Mouse (Mus musculus) stomach, embryonic 15.5 days (tissue): ENCODE data around the gene Ntm. TPM values are rescaled to one million over a fixed set of nuclear protein-coding genes. Genes with fewer than 3 reads are reported as not detected.
A peak's percentile ranks its signal among the peaks of the same experiment; 100 is the strongest.

ENCODE experiments used
- ATAC-seq: fragments of 200-750 bp; cut with Nextera tagmentation; 2 replicates; pipeline ENCODE4 v1.8.0; 2017; ENCODE audit warnings: low read depth, moderate number of reproducible peaks, moderate TSS enrichment; ENCODE audit not compliant: insufficient read depth, low FRiP score
- H3K27ac ChIP-seq: fragments of 300-500 bp; sonication (generic); 2 replicates; pipeline ENCODE4 v1.5.1; 2015; ENCODE audit warnings: mild to moderate bottlenecking, inconsistent platforms
- H3K27me3 ChIP-seq: fragments of 300-500 bp; sonication (generic); replicated peaks from 2 replicates; pipeline ENCODE4 v1.6.1; 2015; ENCODE audit warnings: inconsistent platforms
- H3K36me3 ChIP-seq: fragments of 300-500 bp; sonication (generic); 2 replicates; pipeline ENCODE4 v1.6.1; 2015; ENCODE audit warnings: inconsistent platforms
- H3K4me1 ChIP-seq: fragments of 300-500 bp; sonication (generic); 2 replicates; pipeline ENCODE4 v1.6.1; 2015; ENCODE audit warnings: inconsistent platforms
- H3K4me2 ChIP-seq: fragments of 300-500 bp; sonication (generic); 2 replicates; pipeline ENCODE4 v1.6.1; 2015; ENCODE audit warnings: mild to moderate bottlenecking, inconsistent platforms
- H3K4me3 ChIP-seq: fragments of 300-500 bp; sonication (generic); replicated peaks from 2 replicates; pipeline ENCODE4 v1.5.1; 2015; ENCODE audit warnings: inconsistent platforms
- H3K9ac ChIP-seq: fragments of 300-500 bp; sonication (generic); 2 replicates; pipeline ENCODE4 v1.6.1; 2015; ENCODE audit warnings: inconsistent platforms
- H3K9me3 ChIP-seq: fragments of 300-500 bp; sonication (generic); 2 replicates; pipeline ENCODE4 v1.6.1; 2016; ENCODE audit warnings: inconsistent platforms
- WGBS: fragments of 180-500 bp; shearing (Covaris S2); methylation state at CpG from one replicate; pipeline ENCODE4 v1.1.7; 2015; 5-methylcytosine and 5-hydroxymethylcytosine counted together
- polyA plus RNA-seq: library from polyadenylated mRNA; unstranded; fragments of >200 nt; fragmentation: Nextera tagmentation; extraction: Ambion mirVana; gene quantifications from 2 replicates; pipeline ENCODE4 v1.2.1, GENCODE M21; 2015

The Ntm gene
- polyA plus RNA-seq, 1 experiment from 2014 or later: 14.5 TPM

GRCm38 (mm10) chr9:29357796-29358195 is 605.1 kb downstream of the Ntm start:
- no peak overlapping the region for H3K9ac ChIP-seq
- no peaks in the 10 kb centered on the region for H3K27me3 ChIP-seq
- WGBS: 76% methylated on average over 4 of the region's 4 CpGs
- no peaks in the 10 kb centered on the region for H3K36me3 ChIP-seq
- no peaks in the 10 kb centered on the region for H3K9me3 ChIP-seq
- H3K4me3 ChIP-seq: no peak overlapping the region
- no peak overlapping the region for H3K4me2 ChIP-seq
- no peaks in the 10 kb centered on the region for H3K4me1 ChIP-seq
- ATAC-seq: no peak
- no peak overlapping the region for H3K27ac ChIP-seq

GRCm38 (mm10) chr9:29342303-29342702 is 620.6 kb downstream of the Ntm start:
- Histone ChIP-seq H3K4me3 (no peak overlapping the region), H3K9me3 (no peaks in the 10 kb centered on the region), H3K9ac (no peak overlapping the region), H3K36me3 (no peaks in the 10 kb centered on the region), H3K4me2 (no peak overlapping the region), H3K27me3 (no peaks in the 10 kb centered on the region), H3K4me1 (no peaks in the 10 kb centered on the region), H3K27ac (no peak overlapping the region)
- no peak for ATAC-seq
- WGBS: 74% methylated on average over 7 of the region's 7 CpGs

GRCm38 (mm10) chr9:29341292-29341691 is 621.6 kb downstream of the Ntm start:
- Histone ChIP-seq H3K9me3 (no peaks in the 10 kb centered on the region), H3K9ac (no peak overlapping the region), H3K36me3 (no peaks in the 10 kb centered on the region), H3K27me3 (no peaks in the 10 kb centered on the region), H3K27ac (no peak overlapping the region), H3K4me3 (no peak overlapping the region), H3K4me2 (no peak overlapping the region), H3K4me1 (no peaks in the 10 kb centered on the region)
- no peak for ATAC-seq
- 90% methylated on average over 3 of the region's 3 CpGs for WGBS

- WGBS: 74% methylated on average over 2 of the region's 2 CpGs
- H3K27ac ChIP-seq: no peak overlapping the region
- H3K27me3 ChIP-seq: no peaks in the 10 kb centered on the region
Measured at GRCm38 (mm10) chr9:29335671-29336070, 627.3 kb downstream of the Ntm start.

GRCm38 (mm10) chr9:29332296-29333090 is 630.4 kb downstream of the Ntm start:
- ATAC-seq: no peak

More at GRCm38 (mm10) chr9:29335671-29336070, 627.3 kb downstream of the Ntm start:
- H3K9me3 ChIP-seq: no peaks in the 10 kb centered on the region
- no peak overlapping the region for H3K4me2 ChIP-seq
- H3K9ac ChIP-seq: no peak overlapping the region
- H3K36me3 ChIP-seq: no peaks in the 10 kb centered on the region
- H3K4me3 ChIP-seq: no peak overlapping the region
- no peaks in the 10 kb centered on the region for H3K4me1 ChIP-seq
- no peak for ATAC-seq

GRCm38 (mm10) chr9:29330486-29330885 is 632.5 kb downstream of the Ntm start:
- H3K36me3 ChIP-seq: no peaks in the 10 kb centered on the region
- H3K27me3 ChIP-seq: no peaks in the 10 kb centered on the region
- no peak overlapping the region for H3K4me2 ChIP-seq
- H3K9ac ChIP-seq: no peak overlapping the region
- 74% methylated on average over 3 of the region's 3 CpGs for WGBS
- H3K4me1 ChIP-seq: no peaks in the 10 kb centered on the region
- no peaks in the 10 kb centered on the region for H3K9me3 ChIP-seq
- no peak overlapping the region for H3K27ac ChIP-seq
- no peak for ATAC-seq
- no peak overlapping the region for H3K4me3 ChIP-seq

More at GRCm38 (mm10) chr9:29332296-29333090, 630.4 kb downstream of the Ntm start:
- Histone ChIP-seq H3K4me2 (no peak overlapping the region), H3K27me3 (no peaks in the 10 kb centered on the region), H3K4me3 (no peak overlapping the region), H3K9me3 (no peaks in the 10 kb centered on the region), H3K9ac (no peak overlapping the region), H3K27ac (no peak overlapping the region), H3K36me3 (no peaks in the 10 kb centered on the region), H3K4me1 (no peaks in the 10 kb centered on the region)
- 14% methylated on average over 3 of the region's 3 CpGs for WGBS

GRCm38 (mm10) chr9:29326283-29326682 is 636.7 kb downstream of the Ntm start:
- H3K9me3 ChIP-seq: no peaks in the 10 kb centered on the region
- H3K4me2 ChIP-seq: no peak overlapping the region
- no peak overlapping the region for H3K27ac ChIP-seq
- WGBS: 77% methylated on average over 3 of the region's 3 CpGs
- no peak overlapping the region for H3K9ac ChIP-seq
- H3K4me3 ChIP-seq: no peak overlapping the region
- H3K27me3 ChIP-seq: no peaks in the 10 kb centered on the region
- no peak for ATAC-seq
- no peaks in the 10 kb centered on the region for H3K36me3 ChIP-seq
- H3K4me1 ChIP-seq: no peaks in the 10 kb centered on the region

GRCm38 (mm10) chr9:29325137-29325536 is 637.8 kb downstream of the Ntm start:
- no peak for ATAC-seq
- Histone ChIP-seq H3K4me2 (no peak overlapping the region), H3K27ac (no peak overlapping the region), H3K27me3 (no peaks in the 10 kb centered on the region), H3K4me3 (no peak overlapping the region), H3K36me3 (no peaks in the 10 kb centered on the region), H3K9ac (no peak overlapping the region), H3K9me3 (no peaks in the 10 kb centered on the region), H3K4me1 (no peaks in the 10 kb centered on the region)
- 83% methylated on average over 8 of the region's 8 CpGs for WGBS

- 56% methylated on average over 1 of the region's 1 CpGs for WGBS
- Histone ChIP-seq H3K4me2 (no peak overlapping the region), H3K36me3 (no peaks in the 10 kb centered on the region), H3K4me1 (0 out of 2 replicates have a peak, but pooled peaks cover 4% of the 10 kb centered on the region), H3K4me3 (no peak overlapping the region), H3K27me3 (no peaks in the 10 kb centered on the region), H3K9me3 (no peaks in the 10 kb centered on the region), H3K9ac (no peak overlapping the region), H3K27ac (no peak overlapping the region)
- ATAC-seq: no peak
Measured at GRCm38 (mm10) chr9:29319197-29319596, 643.7 kb downstream of the Ntm start.

- Histone ChIP-seq H3K9ac (no peak overlapping the region), H3K27me3 (no peaks in the 10 kb centered on the region), H3K36me3 (no peaks in the 10 kb centered on the region), H3K4me3 (no peak overlapping the region), H3K4me1 (0 out of 2 replicates have a peak, but pooled peaks cover 4% of the 10 kb centered on the region), H3K27ac (no peak overlapping the region), H3K4me2 (no peak overlapping the region), H3K9me3 (no peaks in the 10 kb centered on the region)
- no peak; the same call in 1 of the 2 replicates for ATAC-seq
- 33% methylated on average over 8 of the region's 8 CpGs for WGBS
Measured at GRCm38 (mm10) chr9:29318676-29319162, 644.2 kb downstream of the Ntm start.

- H3K36me3 ChIP-seq: no peaks in the 10 kb centered on the region
- WGBS: 24% methylated on average over 3 of the region's 3 CpGs
Measured at GRCm38 (mm10) chr9:29317623-29318022, 645.3 kb downstream of the Ntm start.

GRCm38 (mm10) chr9:29315842-29316241 is 647.1 kb downstream of the Ntm start:
- 63% methylated on average over 8 of the region's 8 CpGs for WGBS
- ATAC-seq: no peak

More at GRCm38 (mm10) chr9:29317623-29318022, 645.3 kb downstream of the Ntm start:
- Histone ChIP-seq H3K4me2 (no peak overlapping the region), H3K27me3 (no peaks in the 10 kb centered on the region), H3K4me1 (0 out of 2 replicates have a peak, but pooled peaks cover 4% of the 10 kb centered on the region), H3K9ac (no peak overlapping the region), H3K4me3 (no peak overlapping the region), H3K27ac (no peak overlapping the region), H3K9me3 (no peaks in the 10 kb centered on the region)
- ATAC-seq: 0 out of 2 replicates have a peak, but pooled peaks have one; percentile 37

More at GRCm38 (mm10) chr9:29315842-29316241, 647.1 kb downstream of the Ntm start:
- Histone ChIP-seq H3K9ac (no peak overlapping the region), H3K9me3 (no peaks in the 10 kb centered on the region), H3K4me3 (no peak overlapping the region), H3K36me3 (no peaks in the 10 kb centered on the region), H3K27me3 (no peaks in the 10 kb centered on the region), H3K4me1 (0 out of 2 replicates have a peak, but pooled peaks cover 4% of the 10 kb centered on the region), H3K27ac (no peak overlapping the region), H3K4me2 (no peak overlapping the region)
